Mouse (Mus musculus) fibroblast of lung, adult 2 months (primary cell): ENCODE data around the gene Snx32.

ENCODE experiments used
- DNase-seq: peaks from one replicate; pipeline ENCODE4 v3.0.0-alpha.2; 2011; ENCODE audit warnings: low read depth

The Snx32 gene

DNA sequence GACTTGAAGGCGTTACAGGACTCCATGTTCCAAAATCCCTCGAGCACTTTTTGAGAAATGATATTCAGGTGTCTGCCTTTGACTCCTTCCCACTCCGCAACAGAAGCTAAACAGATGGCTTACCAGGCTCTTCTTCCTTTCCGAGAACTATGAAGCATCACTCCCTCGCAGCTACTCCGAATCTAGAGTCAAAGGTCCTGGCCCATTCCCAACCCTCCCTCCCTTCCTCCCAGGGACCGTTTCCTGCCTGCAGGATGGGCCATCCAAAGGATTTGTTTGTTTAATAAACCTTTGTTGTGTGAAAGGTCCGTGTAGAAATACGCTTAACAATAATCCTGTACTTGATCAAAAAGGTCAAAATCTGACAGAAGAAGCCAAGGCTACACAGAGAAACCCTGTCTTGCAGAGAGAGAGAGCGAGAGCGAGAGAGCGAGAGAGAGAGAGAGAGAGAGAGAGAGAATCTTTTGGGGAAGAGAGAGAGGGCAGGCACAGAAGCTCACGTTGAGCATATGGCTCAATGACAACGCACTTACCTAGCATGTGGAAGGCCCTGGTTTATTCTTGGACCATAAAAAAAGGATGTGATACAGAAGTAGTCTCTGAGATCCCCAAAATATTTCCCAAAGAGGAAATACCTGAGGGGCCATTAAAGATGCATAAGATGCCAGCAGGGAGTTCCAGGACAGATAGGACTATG is 52.4 kb downstream of the Snx32 start, which contains the start of gene Ccdc85b:
Ccdc85b (minus strand) TSS at position 149 of the 697 bp plus-strand sequence.
- no peak for DNase-seq

DNA sequence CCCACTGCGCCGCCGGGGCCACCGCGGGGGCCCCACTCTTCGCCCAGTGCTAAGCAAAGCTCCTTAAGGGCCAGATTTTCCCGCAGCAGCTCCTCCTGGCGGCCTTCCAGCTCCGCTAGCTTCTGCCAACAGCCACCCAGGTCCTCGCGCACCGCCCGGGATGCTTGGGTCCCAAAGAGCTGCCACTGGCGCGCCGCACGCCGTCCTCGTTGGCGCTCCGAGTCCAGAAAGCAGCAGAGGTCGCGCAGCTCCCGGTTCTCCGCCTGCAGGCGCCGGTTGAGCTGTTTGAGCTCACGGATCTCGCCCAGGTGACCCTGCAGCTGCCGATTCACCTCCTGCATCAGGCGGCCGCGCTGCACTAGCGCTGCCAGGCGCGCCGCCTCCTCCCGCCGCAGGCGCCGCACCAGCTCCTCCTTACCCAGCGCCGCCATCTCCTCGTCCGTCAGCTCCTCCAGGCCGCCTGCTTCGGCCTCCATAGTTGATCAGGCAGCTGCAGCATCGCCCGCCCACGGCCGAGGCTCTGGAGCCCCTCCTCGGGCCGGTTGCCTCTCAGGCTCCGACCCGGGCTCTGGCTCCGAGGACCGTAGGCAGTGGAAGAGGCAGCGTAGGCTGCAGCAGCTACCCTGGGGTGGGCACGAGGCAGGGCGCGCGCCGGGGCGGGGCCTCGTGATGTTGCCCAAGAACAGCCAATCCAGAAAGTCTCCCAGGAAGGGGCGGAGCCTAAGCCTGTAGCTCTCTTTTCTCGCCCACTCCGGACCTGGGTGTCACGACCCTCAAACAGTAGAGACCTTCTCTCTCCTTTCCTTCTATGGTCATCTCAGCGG is 53.2 kb downstream of the Snx32 start:
- peak; percentile 70 for DNase-seq

DNA sequence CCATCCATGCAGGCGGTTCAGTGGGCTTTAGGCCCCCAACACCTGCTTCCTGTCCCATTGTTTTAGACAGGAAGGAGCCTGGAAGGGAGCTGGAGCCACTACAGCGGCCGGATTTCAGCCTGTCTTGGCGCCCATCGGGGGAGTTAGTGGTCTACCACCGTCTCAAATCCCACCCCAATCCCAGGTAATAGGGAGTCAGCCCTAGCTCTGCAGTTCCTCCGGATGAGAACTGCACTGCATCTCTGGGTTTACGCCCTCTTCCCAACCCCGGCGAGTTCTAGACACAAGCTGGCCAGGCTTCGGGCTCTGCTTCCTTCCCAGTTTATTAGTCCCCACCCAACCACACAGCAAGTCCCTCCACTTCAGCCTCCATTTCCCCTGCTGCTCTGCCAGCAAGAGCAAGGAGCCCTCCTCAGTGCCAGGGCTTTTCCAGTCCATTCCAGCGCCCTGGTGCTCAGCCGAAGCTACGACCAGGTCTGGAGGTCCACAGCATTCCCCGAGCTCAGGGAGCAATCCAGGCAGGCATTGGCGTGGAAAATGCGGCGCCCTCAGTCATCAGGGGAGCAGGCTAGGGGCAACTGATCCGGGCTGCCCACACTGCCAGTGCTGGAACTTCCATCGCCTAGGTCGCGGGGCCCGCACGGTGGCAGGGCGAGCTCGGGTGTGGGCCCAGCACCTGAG is 54.0 kb downstream of the Snx32 start:
- no peak for DNase-seq

DNA sequence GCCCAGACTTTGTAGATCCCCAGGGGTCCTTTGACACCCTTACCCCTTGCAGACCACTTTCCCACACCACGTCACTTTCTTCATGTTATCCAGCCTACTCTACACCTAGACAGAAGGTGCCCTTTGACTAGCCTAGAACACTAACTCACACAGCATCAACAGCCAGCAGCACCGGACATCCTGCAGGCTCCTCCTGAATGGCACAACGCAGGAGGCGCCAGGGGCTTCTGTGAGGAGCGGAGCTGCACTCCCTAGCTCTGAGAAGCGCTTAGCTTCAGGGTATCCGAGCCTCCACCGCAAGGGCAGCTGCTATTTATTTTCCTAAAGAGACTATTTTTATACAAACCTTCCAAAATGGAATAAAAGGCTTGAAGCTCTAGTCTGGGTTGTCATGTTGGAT is 54.8 kb downstream of the Snx32 start:
- no peak for DNase-seq

DNA sequence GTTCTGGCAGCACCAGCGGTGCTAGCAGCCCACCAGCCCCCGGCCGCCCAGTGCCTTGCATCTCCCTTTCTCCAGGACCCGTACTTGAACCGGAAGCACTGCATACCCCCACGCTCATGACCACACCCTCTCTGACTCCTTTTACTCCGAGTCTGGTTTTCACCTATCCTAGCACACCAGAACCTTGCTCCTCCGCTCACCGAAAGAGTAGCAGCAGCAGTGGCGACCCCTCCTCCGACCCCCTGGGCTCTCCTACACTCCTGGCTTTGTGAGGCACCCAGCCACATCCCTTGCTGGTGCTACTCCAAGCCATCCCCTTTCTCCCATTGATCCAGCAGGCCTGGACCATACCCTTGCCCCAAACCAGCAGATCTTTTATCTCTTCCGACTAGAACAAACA is 55.3 kb downstream of the Snx32 start:
- DNase-seq = no peak

DNA sequence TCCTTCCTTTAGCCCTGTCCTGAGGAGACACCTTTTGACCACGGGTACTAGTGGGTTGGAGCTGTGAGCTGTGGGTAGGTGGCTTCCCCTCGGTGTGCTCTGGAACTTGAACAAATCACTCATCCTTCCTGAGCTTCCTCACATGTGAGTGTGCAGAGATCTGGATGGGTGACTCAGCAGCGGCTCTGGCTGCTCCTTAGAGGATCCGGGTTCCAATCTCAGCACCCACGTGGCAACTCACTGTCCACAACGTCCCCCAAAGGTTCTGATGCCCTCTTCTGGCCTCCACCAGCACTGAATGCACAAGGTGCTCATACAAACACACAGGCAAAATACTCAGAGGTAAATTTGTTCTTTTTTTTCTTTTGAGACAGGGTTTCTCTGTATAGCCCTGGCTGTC is 58.6 kb downstream of the Snx32 start:
- DNase-seq = no peak

DNA sequence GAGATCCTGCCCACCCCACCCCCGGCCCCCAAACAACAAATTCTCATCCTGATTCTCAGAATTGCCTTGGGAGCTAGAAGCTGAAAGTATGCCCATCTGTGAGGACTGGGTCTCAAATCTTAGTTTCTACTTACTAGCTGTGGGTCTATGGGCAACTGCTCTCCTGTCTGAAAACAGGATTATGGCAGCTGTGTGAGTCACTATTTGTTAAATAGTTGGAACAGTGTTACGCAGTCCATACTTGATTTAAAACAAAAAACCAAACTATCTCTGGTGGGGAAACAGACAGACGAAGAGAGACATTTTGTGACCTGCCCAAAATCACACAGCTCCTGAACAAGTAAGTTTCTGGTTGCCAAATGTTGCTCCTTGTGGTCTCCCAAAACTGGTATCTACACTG is 60.7 kb downstream of the Snx32 start:
- no peak for DNase-seq

DNA sequence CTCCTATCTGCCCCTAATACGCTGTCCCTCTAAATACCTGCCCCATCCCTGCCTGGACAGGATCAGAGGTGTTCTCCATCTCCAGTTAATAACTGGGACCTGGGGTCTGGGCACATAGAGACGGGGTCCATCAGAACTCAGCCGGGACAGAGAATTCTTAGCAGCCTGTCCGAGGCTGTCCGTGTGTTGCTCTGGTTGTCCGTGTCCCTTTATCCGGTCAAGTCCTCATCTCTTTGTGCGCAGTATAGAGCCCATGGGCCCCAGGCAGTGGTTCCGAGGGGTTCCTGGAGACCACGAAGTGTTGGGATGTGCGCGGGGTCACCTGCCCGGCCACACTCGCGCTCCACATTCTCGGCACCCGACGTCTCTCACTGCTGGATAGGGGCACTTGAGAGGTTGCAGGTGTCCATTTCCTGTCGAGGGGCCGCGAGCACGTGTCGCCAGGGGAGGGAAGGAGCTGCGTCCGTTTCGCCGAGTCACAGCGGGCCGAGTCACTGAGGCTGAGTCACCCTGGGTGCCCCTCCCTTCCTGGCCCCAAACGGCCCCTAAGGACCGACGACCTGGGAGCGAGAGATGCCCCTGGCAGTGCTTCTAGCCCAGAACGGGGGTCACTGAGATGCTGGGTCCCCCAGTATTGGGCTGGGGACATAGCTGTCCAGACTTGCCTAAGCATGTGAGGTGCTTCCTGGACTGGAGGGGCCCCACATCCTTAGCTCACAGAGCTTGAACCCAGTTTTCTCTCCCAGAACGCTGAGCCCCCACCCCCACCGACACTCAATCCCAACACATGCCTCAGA is 61.8 kb downstream of the Snx32 start:
- DNase-seq = no peak

DNA sequence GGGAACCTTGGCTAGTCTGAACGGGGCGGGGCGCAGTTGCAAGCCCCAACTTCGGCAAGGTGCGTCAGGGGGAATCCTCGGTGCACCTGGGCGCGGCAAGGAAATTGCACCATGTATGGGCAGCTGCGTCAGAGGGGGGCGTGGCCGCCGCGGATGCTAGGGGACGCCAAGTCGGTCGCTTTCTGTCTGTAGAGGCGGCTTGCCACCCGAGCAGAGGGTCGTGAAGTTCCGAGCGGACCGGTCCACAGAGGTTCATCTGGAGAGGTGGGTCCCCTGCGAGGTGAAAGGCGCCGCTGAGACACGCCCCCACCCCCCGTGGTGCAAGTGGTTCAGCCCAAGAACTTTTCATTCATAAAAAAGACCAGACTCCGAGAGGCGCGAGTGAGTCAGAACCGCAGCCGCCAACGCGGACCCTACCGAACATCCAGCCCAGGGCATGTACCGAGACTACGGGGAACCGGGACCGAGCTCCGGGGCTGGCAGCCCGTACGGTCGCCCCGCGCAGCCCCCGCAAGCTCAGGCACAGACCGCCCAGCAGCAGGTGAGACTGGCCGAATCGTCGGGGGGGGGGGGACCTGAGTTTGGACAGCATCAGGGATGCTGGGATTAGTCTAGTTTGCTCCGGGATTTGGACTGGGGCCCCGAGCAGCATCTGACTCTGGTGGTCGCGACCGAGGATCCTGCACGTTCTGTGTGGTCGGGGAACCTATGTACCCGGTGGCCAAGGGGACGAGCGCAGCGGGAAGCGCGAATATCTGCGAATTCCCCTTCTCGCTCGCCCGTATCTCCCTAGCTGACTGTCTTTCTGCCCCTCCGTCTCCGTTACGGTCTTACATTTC is 62.6 kb downstream of the Snx32 start, which contains the start of gene Fosl1:
Fosl1 (plus strand) TSS at position 33 of the 839 bp plus-strand sequence.
- no peak for DNase-seq

DNA sequence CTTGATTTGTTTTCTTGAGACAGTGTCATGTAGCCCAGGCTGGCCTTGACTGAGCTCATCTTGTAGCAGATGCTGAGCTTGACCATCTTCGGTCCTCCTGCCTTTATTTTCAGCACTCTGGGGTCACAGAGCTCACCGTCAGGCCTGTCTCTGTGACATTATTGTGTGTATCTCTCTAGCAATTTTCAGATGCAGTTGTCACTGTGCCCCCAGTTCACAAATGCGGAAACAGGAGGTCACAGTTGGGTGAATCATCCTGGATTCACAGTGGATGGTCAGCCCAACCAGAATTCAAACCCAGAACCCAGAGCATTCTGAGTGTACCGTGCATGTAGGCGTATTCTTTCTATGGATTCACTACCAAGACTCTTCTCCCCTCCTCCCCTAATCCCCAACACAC is 64.6 kb downstream of the Snx32 start:
- DNase-seq = no peak

DNA sequence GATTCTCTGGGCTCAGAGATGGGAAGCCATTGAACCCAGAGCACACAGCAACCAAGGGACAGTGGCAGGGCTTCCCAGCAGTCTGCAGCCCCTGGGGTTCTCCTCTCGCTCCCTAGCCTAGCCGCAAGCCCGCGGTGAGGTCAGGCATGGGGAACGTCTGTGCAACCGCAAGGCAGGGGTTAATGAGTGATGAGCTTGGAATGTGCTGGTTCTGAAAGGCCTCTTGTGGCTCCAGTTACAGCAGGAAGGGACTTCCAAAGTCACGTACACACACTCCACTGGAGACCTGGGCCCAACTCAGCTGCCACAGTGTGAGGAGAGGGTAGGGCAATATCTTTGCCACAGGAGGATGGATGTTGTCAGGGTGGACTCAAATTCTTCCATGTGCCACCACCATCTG is 65.4 kb downstream of the Snx32 start:
- DNase-seq = peak; percentile 52

DNA sequence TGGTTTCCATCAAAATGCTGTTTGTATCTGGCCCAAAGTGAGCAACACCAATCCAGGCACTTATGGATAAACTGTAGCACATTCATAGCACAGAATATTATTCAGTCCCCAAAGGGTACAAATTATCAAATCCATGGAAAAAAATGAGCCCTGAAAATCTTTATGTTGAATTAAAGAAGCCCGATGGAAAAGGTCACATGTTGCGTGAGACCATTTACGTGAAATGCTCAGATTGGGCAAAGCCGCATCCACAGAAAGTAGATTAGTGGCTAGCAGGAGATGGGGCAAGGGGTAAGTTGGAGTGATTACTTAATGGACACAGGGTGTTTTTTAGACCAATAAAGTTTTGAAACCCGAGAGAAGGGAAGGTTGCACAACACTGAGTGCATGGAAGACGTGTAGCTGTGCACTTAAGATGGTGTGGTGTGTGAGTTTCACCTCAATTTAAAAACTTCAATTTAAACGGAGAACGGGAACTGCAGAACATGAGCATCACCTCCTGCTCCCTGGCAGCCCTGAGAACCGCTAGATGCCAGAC is 65.9 kb downstream of the Snx32 start:
- no peak for DNase-seq
